9 mouse cellular contexts compared by ENCODE assay signal in genomic region chr9:50171826-50172464, GRCm38 (mm10).
A peak's percentile ranks its signal among the peaks of the same experiment; 100 is the strongest.
DNase-seq lines count a peak whose midpoint lies in the region; ATAC-seq and TF ChIP-seq lines count a peak whose summit lies in the region.
"Had no signal": no experiment of that assay in that cellular context is flagged by ENCODE, and none has a peak within 500 bp of the region (broad histone marks: within the 10 kb centered on the region; RNA-seq: fewer than 3 reads in every experiment).

No protein-coding gene starts in this region.

- H3K9ac ChIP-seq in ES-E14 (ENCODE audit: insufficient read depth, low read depth, low read length, poor library complexity, severe bottlenecking), result no peak overlapping the region
- H3K9ac ChIP-seq in forebrain, embryonic 11.5 days (ENCODE audit: low read length), result no peak overlapping the region
- H3K9ac ChIP-seq in heart, embryonic 16.5 days (ENCODE audit: low read length), result 0 out of 2 replicates have a peak overlapping the region, but pooled peaks have one; percentile 3
- H3K9ac ChIP-seq in limb, embryonic 14.5 days (ENCODE audit: low read depth, low read length, severe bottlenecking), result no peak overlapping the region

- no peak overlapping the region for H3K27ac ChIP-seq in ES-E14 (ENCODE audit: insufficient read depth, low read depth, low read length, poor library complexity, severe bottlenecking)
- no peak overlapping the region for H3K27ac ChIP-seq in forebrain, embryonic 11.5 days (ENCODE audit: low read depth, low read length)
- H3K27ac ChIP-seq in heart, embryonic 16.5 days (ENCODE audit: low read length), result no peak overlapping the region
- H3K27ac ChIP-seq in limb, embryonic 14.5 days (replicated peaks; ENCODE audit: low read depth, low read length), result no peak overlapping the region

- no peaks in the 10 kb centered on the region for H3K36me3 ChIP-seq in ES-E14 (ENCODE audit: control insufficient read depth, insufficient read depth, low read length, poor library complexity, severe bottlenecking)
- no peaks in the 10 kb centered on the region for H3K36me3 ChIP-seq in forebrain, embryonic 11.5 days (ENCODE audit: control insufficient read depth, insufficient read depth, low read length)
- no peaks in the 10 kb centered on the region for H3K36me3 ChIP-seq in heart, embryonic 16.5 days (ENCODE audit: control insufficient read depth, insufficient read depth)
- no peaks in the 10 kb centered on the region for H3K36me3 ChIP-seq in limb, embryonic 14.5 days (ENCODE audit: control insufficient read depth, insufficient read depth, low read length)

- 43% methylated on average over 7 of the region's 7 CpGs for WGBS in forebrain, embryonic 11.5 days
- 32% methylated on average over 7 of the region's 7 CpGs for WGBS in heart, embryonic 16.5 days
- 15% methylated on average over 7 of the region's 7 CpGs for WGBS in limb, embryonic 14.5 days

- no peaks in the 10 kb centered on the region for H3K9me3 ChIP-seq in ES-E14 (ENCODE audit: control insufficient read depth, insufficient read depth, low read depth, low read length)
- H3K9me3 ChIP-seq in forebrain, embryonic 11.5 days (ENCODE audit: control insufficient read depth, low read length), result no peaks in the 10 kb centered on the region
- H3K9me3 ChIP-seq in heart, embryonic 16.5 days (replicated peaks; ENCODE audit: control insufficient read depth, low read length), result no peaks in the 10 kb centered on the region
- H3K9me3 ChIP-seq in limb, embryonic 14.5 days (ENCODE audit: control insufficient read depth, low read length), result no peaks in the 10 kb centered on the region

- ATAC-seq in forebrain, embryonic 11.5 days (replicated peaks; ENCODE audit: low FRiP score), result no peak
- 0 out of 2 replicates have a peak, but pooled peaks have one; percentile 32 for ATAC-seq in heart, embryonic 16.5 days (replicated peaks; ENCODE audit: extremely low read depth, insufficient read depth, low FRiP score)
- ATAC-seq in limb, embryonic 14.5 days (ENCODE audit: low FRiP score, low read depth), result peak; percentile 84

- TF ChIP-seq POLR2A in limb, embryonic 14.5 days (IDR thresholded peaks at IDR 0.05; ENCODE audit: borderline replicate concordance, extremely low read depth, insufficient read depth, insufficient read length), result no peak

- H3K4me1 ChIP-seq in ES-E14 (ENCODE audit: control insufficient read depth in 2 of 2, insufficient read depth in 2 of 2, low read length in 2 of 2, poor library complexity in 1 of 2), result peaks cover 0 to 7% of the 10 kb centered on the region in 2 experiments; a peak in 2 of 4 replicates
- no peaks in the 10 kb centered on the region; the same call in 1 of the 2 replicates for H3K4me1 ChIP-seq in forebrain, embryonic 11.5 days (replicated peaks; ENCODE audit: control insufficient read depth, insufficient read depth, low read length)
- H3K4me1 ChIP-seq in heart, embryonic 16.5 days (ENCODE audit: control insufficient read depth, insufficient read depth, low read length), result no peaks in the 10 kb centered on the region
- peaks cover 8% of the 10 kb centered on the region; the same call in 1 of the 2 replicates for H3K4me1 ChIP-seq in limb, embryonic 14.5 days (ENCODE audit: control insufficient read depth, insufficient read depth, low read length)

- no peaks in the 10 kb centered on the region for H3K27me3 ChIP-seq in forebrain, embryonic 11.5 days (ENCODE audit: control insufficient read depth, insufficient read depth, low read length)
- H3K27me3 ChIP-seq in heart, embryonic 16.5 days (ENCODE audit: control insufficient read depth, insufficient read depth, low read length), result no peaks in the 10 kb centered on the region
- no peaks in the 10 kb centered on the region for H3K27me3 ChIP-seq in limb, embryonic 14.5 days (ENCODE audit: control insufficient read depth, insufficient read depth, low read length)

- in situ Hi-C loops in ES-E14 (cut with MboI; ENCODE audit: low sequenced_read_pairs in 2 of 2, unreplicated experiment in 2 of 2), result loop anchor here in 1 of 2 experiments (10.0 kb wide), 1 partner anchor 677 kb away; no protein-coding TSS in a partner anchor

- no peak overlapping the region for H3K4me2 ChIP-seq in forebrain, embryonic 11.5 days (ENCODE audit: low read depth, low read length, severe bottlenecking)
- H3K4me2 ChIP-seq in heart, embryonic 16.5 days (ENCODE audit: low read depth, low read length), result peak overlapping the region; percentile 45
- peak overlapping the region; percentile 37; the same call in 1 of the 2 replicates for H3K4me2 ChIP-seq in limb, embryonic 14.5 days (replicated peaks; ENCODE audit: low read depth, low read length, severe bottlenecking)

- no peak overlapping the region for H3K4me3 ChIP-seq in ES-E14 (ENCODE audit: insufficient read depth in 1 of 2, low read depth in 1 of 2, low read length in 2 of 2, poor library complexity in 1 of 2, severe bottlenecking in 1 of 2)
- H3K4me3 ChIP-seq in forebrain, embryonic 11.5 days (ENCODE audit: low read depth, low read length), result no peak overlapping the region
- H3K4me3 ChIP-seq in heart, embryonic 16.5 days (ENCODE audit: low read length), result no peak overlapping the region
- H3K4me3 ChIP-seq in limb, embryonic 14.5 days (replicated peaks; ENCODE audit: low read length), result no peak overlapping the region
- H3K4me3 ChIP-seq: erythroblast, embryonic 14.5 days had no signal

- DNase-seq in ES-E14 (ENCODE audit: low read depth, low spot score), result peak; percentile 75
- peak; percentile 13 for DNase-seq in c-Kit-positive CD71-negative TER-119-negative erythroid progenitor cells, embryonic 14.5 days (ENCODE audit: low read depth)
- DNase-seq in forebrain, embryonic 11.5 days (ENCODE audit: low spot score), result peak; percentile 59
- DNase-seq in kidney, postnatal 10 days, result peak; percentile 85
- DNase-seq in limb, embryonic 14.5 days (ENCODE audit: low spot score), result peak; percentile 95
- peak; percentile 75 for DNase-seq in retina, adult 2 months (ENCODE audit: low read depth, low spot score)
- no peak for DNase-seq in spleen, postnatal 14 days (ENCODE audit: low spot score in 2 of 2)

TF ChIP-seq in ES-E14, 5 proteins besides CTCF, POLR2A, EP300 and RAD21:
- TF ChIP-seq ZC3H11A (IDR thresholded peaks at IDR 0.05; ENCODE audit: borderline replicate concordance, low read depth, low read length), result peak; percentile 96
- TF ChIP-seq ZNF384 (IDR thresholded peaks at IDR 0.05; ENCODE audit: low read depth, low read length), result no peak

Comparison
In these comparisons a context has a peak if more than half of its experiments do, and no peak if none do; other contexts are left out.
1. DNase-seq: peak in ES-E14 (single experiment), c-Kit-positive CD71-negative TER-119-negative erythroid progenitor cells, embryonic 14.5 days (single experiment), forebrain, embryonic 11.5 days (single experiment), kidney, postnatal 10 days (single experiment), limb, embryonic 14.5 days (single experiment) and retina, adult 2 months (single experiment); none in spleen, postnatal 14 days (0 of 2).